Mouse (Mus musculus): ENCODE measurements around the gene Ccdc153. TPM values are rescaled to one million over a fixed set of nuclear protein-coding genes. Genes with fewer than 3 reads are reported as not detected.

Gene Ccdc153
- not detected in 2 replicates for polyA plus RNA-seq (2016; fragmentation: Nextera tagmentation; extraction: Ambion mirVana)

GRCm38 (mm10) chr9:44240399-44240798 lies at the start of gene Ccdc153:
TSS of gene Ccdc153 (plus strand) at chr9:44240676.
- 56% methylated on average over 2 of the region's 2 CpGs for WGBS

GRCm38 (mm10) chr9:44191166-44191565 lies 49.3 kb upstream of the Ccdc153 start:
- 80% methylated on average over 3 of the region's 3 CpGs for WGBS
- no peak for DNase-seq (ENCODE audit: low spot score)
- Histone ChIP-seq H3K4me1 (no peaks in the 10 kb centered on the region), H3K27me3 (replicated peaks; ENCODE audit: low read depth, poor library complexity, severe bottlenecking) (no peaks in the 10 kb centered on the region), H3K27ac (replicated peaks) (no peak overlapping the region), H3K4me3 (no peak overlapping the region), H3K9me3 (no peaks in the 10 kb centered on the region), H3K36me3 (replicated peaks) (peaks cover 29% of the 10 kb centered on the region)

More at GRCm38 (mm10) chr9:44240399-44240798, at the start of gene Ccdc153:
- Histone ChIP-seq H3K4me3 (no peak within 1 kb of the TSS), H3K36me3 (replicated peaks) (no peaks in the 10 kb centered on the region), H3K27ac (replicated peaks) (no peak within 1 kb of the TSS), H3K4me1 (peaks cover 14% of the 10 kb centered on the region), H3K9me3 (no peaks in the 10 kb centered on the region), H3K27me3 (replicated peaks; ENCODE audit: low read depth, poor library complexity, severe bottlenecking) (no peaks in the 10 kb centered on the region)
- DNase-seq (ENCODE audit: low spot score), result no peak

DNA sequence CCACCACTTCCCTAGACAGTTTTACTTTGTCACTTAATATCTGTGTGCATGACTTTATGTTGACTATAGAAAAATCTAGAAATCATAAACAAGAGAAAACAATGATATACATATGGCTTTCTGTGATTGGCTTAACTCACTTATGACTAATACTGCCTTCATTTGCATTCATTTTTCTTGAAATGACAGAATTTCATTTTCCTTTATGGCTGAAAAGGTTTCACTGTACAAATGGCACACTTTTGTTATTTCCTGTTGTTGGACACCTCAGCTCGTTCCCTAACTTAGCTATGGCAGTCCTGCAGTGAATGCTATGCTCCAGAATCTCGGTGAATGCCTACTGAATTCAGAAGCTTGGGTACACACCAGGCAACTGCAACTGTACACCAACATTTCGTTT lies 48.2 kb upstream of the Ccdc153 start:
- Histone ChIP-seq H3K27ac (replicated peaks) (no peak overlapping the region), H3K4me1 (no peaks in the 10 kb centered on the region), H3K36me3 (replicated peaks) (peaks cover 37% of the 10 kb centered on the region), H3K4me3 (no peak overlapping the region), H3K9me3 (no peaks in the 10 kb centered on the region), H3K27me3 (replicated peaks; ENCODE audit: low read depth, poor library complexity, severe bottlenecking) (no peaks in the 10 kb centered on the region)
- DNase-seq (ENCODE audit: low spot score), result no peak
- WGBS, result 94% methylated on average over 3 of the region's 3 CpGs

GRCm38 (mm10) chr9:44192794-44193193 lies 47.7 kb upstream of the Ccdc153 start:
- no peaks in the 10 kb centered on the region for H3K9me3 ChIP-seq
- no peaks in the 10 kb centered on the region for H3K27me3 ChIP-seq (replicated peaks; ENCODE audit: low read depth, poor library complexity, severe bottlenecking)
- WGBS, result 94% methylated on average over 5 of the region's 5 CpGs
- no peak for DNase-seq (ENCODE audit: low spot score)
- no peaks in the 10 kb centered on the region for H3K4me1 ChIP-seq
- peaks cover 42% of the 10 kb centered on the region for H3K36me3 ChIP-seq (replicated peaks)
- no peak overlapping the region for H3K27ac ChIP-seq (replicated peaks)
- no peak overlapping the region for H3K4me3 ChIP-seq

- WGBS, result 90% methylated on average over 1 of the region's 1 CpGs
- no peaks in the 10 kb centered on the region for H3K9me3 ChIP-seq
- peaks cover 54% of the 10 kb centered on the region for H3K36me3 ChIP-seq (replicated peaks)
- DNase-seq (ENCODE audit: low spot score), result no peak
- no peaks in the 10 kb centered on the region for H3K4me1 ChIP-seq
- no peaks in the 10 kb centered on the region for H3K27me3 ChIP-seq (replicated peaks; ENCODE audit: low read depth, poor library complexity, severe bottlenecking)
- no peak overlapping the region for H3K4me3 ChIP-seq
- H3K27ac ChIP-seq (replicated peaks), result no peak overlapping the region
Measured at GRCm38 (mm10) chr9:44194000-44194399, 46.5 kb upstream of the Ccdc153 start.

- DNase-seq (ENCODE audit: low spot score), result no peak
- no peak overlapping the region for H3K27ac ChIP-seq (replicated peaks)
- no peak overlapping the region for H3K4me3 ChIP-seq
- 94% methylated on average over 4 of the region's 4 CpGs for WGBS
- no peaks in the 10 kb centered on the region for H3K4me1 ChIP-seq
- no peaks in the 10 kb centered on the region for H3K27me3 ChIP-seq (replicated peaks; ENCODE audit: low read depth, poor library complexity, severe bottlenecking)
- H3K36me3 ChIP-seq (replicated peaks), result peaks cover 77% of the 10 kb centered on the region
- no peaks in the 10 kb centered on the region for H3K9me3 ChIP-seq
Measured at GRCm38 (mm10) chr9:44196354-44196753, 44.1 kb upstream of the Ccdc153 start.

- no peak for DNase-seq (ENCODE audit: low spot score)
- Histone ChIP-seq H3K27me3 (replicated peaks; ENCODE audit: low read depth, poor library complexity, severe bottlenecking) (no peaks in the 10 kb centered on the region), H3K4me1 (no peaks in the 10 kb centered on the region), H3K4me3 (no peak overlapping the region), H3K27ac (replicated peaks) (no peak overlapping the region), H3K36me3 (replicated peaks) (peaks cover 75% of the 10 kb centered on the region), H3K9me3 (no peaks in the 10 kb centered on the region)
- 88% methylated on average over 3 of the region's 3 CpGs for WGBS
Measured at GRCm38 (mm10) chr9:44199166-44199565, 41.3 kb upstream of the Ccdc153 start.

DNA sequence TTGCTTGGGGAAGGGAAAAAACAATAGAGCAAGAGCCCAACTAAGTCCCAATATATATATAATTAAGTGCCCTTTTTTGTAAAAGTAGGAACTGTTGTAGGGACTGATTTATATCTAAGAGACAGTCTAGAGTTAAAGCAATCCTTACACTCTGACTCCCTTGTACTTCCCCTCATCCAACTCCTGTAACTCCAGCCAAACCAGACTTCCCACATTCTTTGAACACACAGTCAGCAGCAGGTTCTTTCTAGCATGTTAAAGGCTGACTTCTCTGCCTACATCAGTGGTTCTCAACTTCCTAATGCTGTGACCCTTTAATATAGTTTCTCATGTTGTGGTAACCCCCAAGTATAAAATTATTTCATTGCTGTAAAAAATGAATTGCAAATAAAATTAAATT lies 40.9 kb upstream of the Ccdc153 start:
- no peak for DNase-seq (ENCODE audit: low spot score)
- Histone ChIP-seq H3K4me3 (no peak overlapping the region), H3K36me3 (replicated peaks) (peaks cover 75% of the 10 kb centered on the region)

DNA sequence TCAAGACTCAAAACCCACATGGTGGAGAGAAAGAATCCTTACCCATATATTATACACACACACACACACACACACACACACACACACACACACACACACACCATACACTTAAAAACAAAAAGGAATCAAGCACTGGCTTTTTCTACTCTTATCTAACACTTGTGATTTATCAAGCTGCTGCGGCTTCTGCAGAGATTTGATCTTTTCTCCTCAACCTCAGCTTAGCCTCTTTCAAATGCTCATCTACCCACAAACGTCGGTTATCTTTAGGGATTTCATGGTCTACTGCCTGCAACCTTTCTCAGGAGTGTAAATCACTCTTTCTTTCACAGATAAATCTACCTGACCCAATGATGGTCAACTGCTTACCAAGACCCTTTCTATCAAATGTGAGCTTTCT lies 40.0 kb upstream of the Ccdc153 start:
- no peak overlapping the region for H3K27ac ChIP-seq (replicated peaks)
- H3K9me3 ChIP-seq, result no peaks in the 10 kb centered on the region
- H3K27me3 ChIP-seq (replicated peaks; ENCODE audit: low read depth, poor library complexity, severe bottlenecking), result no peaks in the 10 kb centered on the region
- H3K4me3 ChIP-seq, result no peak overlapping the region
- H3K36me3 ChIP-seq (replicated peaks), result peaks cover 68% of the 10 kb centered on the region
- 82% methylated on average over 3 of the region's 3 CpGs for WGBS
- no peaks in the 10 kb centered on the region for H3K4me1 ChIP-seq
- DNase-seq (ENCODE audit: low spot score), result no peak

More for the DNA sequence above, 40.9 kb upstream of the Ccdc153 start:
- Histone ChIP-seq H3K9me3 (no peaks in the 10 kb centered on the region), H3K27ac (replicated peaks) (no peak overlapping the region), H3K4me1 (no peaks in the 10 kb centered on the region), H3K27me3 (replicated peaks; ENCODE audit: low read depth, poor library complexity, severe bottlenecking) (no peaks in the 10 kb centered on the region)

- H3K27me3 ChIP-seq (replicated peaks; ENCODE audit: low read depth, poor library complexity, severe bottlenecking), result no peaks in the 10 kb centered on the region
- WGBS, result 96% methylated on average over 2 of the region's 2 CpGs
- no peak for DNase-seq (ENCODE audit: low spot score)
- peaks cover 39% of the 10 kb centered on the region for H3K36me3 ChIP-seq (replicated peaks)
- H3K9me3 ChIP-seq, result no peaks in the 10 kb centered on the region; the same call in 1 of the 2 replicates
- no peaks in the 10 kb centered on the region for H3K4me1 ChIP-seq
- H3K4me3 ChIP-seq, result no peak overlapping the region
- no peak overlapping the region for H3K27ac ChIP-seq (replicated peaks)
Measured at GRCm38 (mm10) chr9:44207840-44208239, 32.6 kb upstream of the Ccdc153 start.

DNA sequence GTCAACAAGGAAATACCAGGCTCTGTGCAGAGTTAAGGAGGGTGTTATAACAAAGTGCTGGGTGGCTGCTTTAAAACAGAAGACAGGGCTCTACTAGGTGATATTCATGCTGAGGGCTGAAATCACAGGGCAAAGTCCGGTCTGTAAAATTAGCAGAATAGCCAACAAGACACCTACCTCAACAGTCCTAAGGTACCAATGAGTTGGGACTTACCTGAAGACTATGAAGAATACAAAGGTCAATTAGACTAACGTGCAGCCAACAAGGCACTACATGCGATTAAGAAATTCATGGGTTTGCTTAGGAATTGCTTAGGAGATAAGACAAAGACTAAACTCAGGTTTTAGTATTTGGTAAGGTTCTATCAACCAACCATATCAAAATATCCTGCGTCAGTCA lies 31.1 kb upstream of the Ccdc153 start:
- H3K36me3 ChIP-seq (replicated peaks), result peaks cover 49% of the 10 kb centered on the region
- no peak overlapping the region for H3K27ac ChIP-seq (replicated peaks)

DNA sequence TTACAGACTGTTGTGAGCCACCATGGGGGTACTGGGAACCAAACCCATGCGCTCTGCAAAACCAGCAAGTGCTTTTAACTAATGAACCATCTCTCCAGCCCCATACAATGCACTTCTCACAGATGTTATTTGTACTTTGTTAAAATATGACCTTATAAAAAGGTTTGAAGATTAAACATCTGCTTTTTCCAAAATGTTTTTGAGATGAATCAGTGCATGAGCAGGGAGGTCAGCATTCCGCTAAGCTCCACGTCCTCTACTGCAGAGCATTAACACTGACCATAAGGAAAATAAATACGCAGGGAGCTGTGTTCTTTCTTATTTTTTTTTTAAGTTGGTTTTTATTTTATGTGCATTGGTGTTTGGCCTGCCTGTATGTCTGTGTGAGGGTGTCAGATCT lies 28.1 kb upstream of the Ccdc153 start:
- no peaks in the 10 kb centered on the region for H3K4me1 ChIP-seq
- no peaks in the 10 kb centered on the region for H3K27me3 ChIP-seq (replicated peaks; ENCODE audit: low read depth, poor library complexity, severe bottlenecking)
- 97% methylated on average over 4 of the region's 4 CpGs for WGBS
- no peak overlapping the region for H3K27ac ChIP-seq (replicated peaks)
- no peak overlapping the region for H3K4me3 ChIP-seq
- peaks cover 39% of the 10 kb centered on the region for H3K36me3 ChIP-seq (replicated peaks)
- H3K9me3 ChIP-seq, result peaks cover 4% of the 10 kb centered on the region; the same call in 1 of the 2 replicates
- DNase-seq (ENCODE audit: low spot score), result no peak

More for the DNA sequence above, 31.1 kb upstream of the Ccdc153 start:
- no peak for DNase-seq (ENCODE audit: low spot score)
- Histone ChIP-seq H3K4me1 (no peaks in the 10 kb centered on the region), H3K9me3 (peaks cover 4% of the 10 kb centered on the region; the same call in 1 of the 2 replicates), H3K4me3 (no peak overlapping the region), H3K27me3 (replicated peaks; ENCODE audit: low read depth, poor library complexity, severe bottlenecking) (no peaks in the 10 kb centered on the region)
- 92% methylated on average over 4 of the region's 4 CpGs for WGBS

- H3K27me3 ChIP-seq (replicated peaks; ENCODE audit: low read depth, poor library complexity, severe bottlenecking), result no peaks in the 10 kb centered on the region
- DNase-seq (ENCODE audit: low spot score), result no peak
- H3K36me3 ChIP-seq (replicated peaks), result peaks cover 39% of the 10 kb centered on the region
- no peaks in the 10 kb centered on the region for H3K4me1 ChIP-seq
- no peak overlapping the region for H3K4me3 ChIP-seq
- 96% methylated on average over 14 of the region's 14 CpGs for WGBS
- H3K9me3 ChIP-seq, result peaks cover 4% of the 10 kb centered on the region; the same call in 1 of the 2 replicates
- H3K27ac ChIP-seq (replicated peaks), result no peak overlapping the region
Measured at GRCm38 (mm10) chr9:44213538-44213937, 26.9 kb upstream of the Ccdc153 start.

DNA sequence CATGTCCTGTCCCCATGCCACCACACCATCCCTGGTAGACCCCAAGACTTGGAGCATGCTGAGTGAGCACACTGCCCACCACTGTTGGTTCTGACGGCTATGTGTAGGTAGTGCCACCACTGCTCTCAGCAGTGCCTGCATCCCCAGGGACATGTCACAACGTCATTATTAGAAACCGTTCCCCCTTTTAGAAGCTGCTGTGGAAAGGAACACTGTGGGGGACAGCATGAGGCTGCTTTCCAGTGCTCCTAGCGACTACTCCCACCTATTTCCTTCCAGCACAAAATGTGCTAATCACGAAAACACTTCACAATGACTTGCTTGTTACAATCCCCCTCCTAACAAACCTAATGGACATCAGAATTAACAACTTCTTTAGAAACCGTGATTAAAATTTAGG lies 14.5 kb upstream of the Ccdc153 start:
- no peaks in the 10 kb centered on the region for H3K27me3 ChIP-seq (replicated peaks; ENCODE audit: low read depth, poor library complexity, severe bottlenecking)
- no peak overlapping the region for H3K27ac ChIP-seq (replicated peaks)
- H3K4me1 ChIP-seq, result peaks cover 4% of the 10 kb centered on the region
- H3K36me3 ChIP-seq (replicated peaks), result peaks cover 31% of the 10 kb centered on the region
- no peak overlapping the region for H3K4me3 ChIP-seq
- no peaks in the 10 kb centered on the region for H3K9me3 ChIP-seq
- no peak for DNase-seq (ENCODE audit: low spot score)
- 79% methylated on average over 6 of the region's 6 CpGs for WGBS
